Mouse (Mus musculus) midbrain, embryonic 14.5 days (tissue): ENCODE data around the gene 9930022D16Rik. TPM values are rescaled to one million over a fixed set of nuclear protein-coding genes. Genes with fewer than 3 reads are reported as not detected.

Source experiments
- ATAC-seq: fragments of 200-750 bp; cut with Nextera tagmentation; 2 replicates; pipeline ENCODE4 v1.8.0; 2017; ENCODE audit warnings: moderate number of reproducible peaks, moderate library complexity; ENCODE audit not compliant: low FRiP score, low TSS enrichment
- DNase-seq: peaks from one replicate; pipeline ENCODE4 v3.0.0-alpha.2; 2015
- H3K27ac ChIP-seq: fragments of 300-500 bp; sonication (generic); replicated peaks from 2 replicates; pipeline ENCODE4 v1.5.1; 2014; ENCODE audit warnings: mild to moderate bottlenecking, low read depth, low read length, moderate library complexity
- H3K27me3 ChIP-seq: fragments of 300-500 bp; sonication (generic); 2 replicates; pipeline ENCODE4 v1.6.1; 2014; ENCODE audit warnings: low read length, control low read depth, mixed read lengths; ENCODE audit not compliant: control insufficient read depth, insufficient read depth
- H3K36me3 ChIP-seq: fragments of 300-500 bp; sonication (generic); 2 replicates; pipeline ENCODE4 v1.6.1; 2014; ENCODE audit warnings: low read length, control low read depth; ENCODE audit not compliant: control insufficient read depth, insufficient read depth
- H3K4me1 ChIP-seq: fragments of 300-500 bp; sonication (generic); 2 replicates; pipeline ENCODE4 v1.6.1; 2014; ENCODE audit warnings: mild to moderate bottlenecking, antibody characterized with exemption, low read length, control low read depth; ENCODE audit not compliant: control insufficient read depth, insufficient read depth
- H3K4me2 ChIP-seq: fragments of 300-500 bp; sonication (generic); 2 replicates; pipeline ENCODE4 v1.6.1; 2014; ENCODE audit warnings: mild to moderate bottlenecking, low read length, moderate library complexity
- H3K4me3 ChIP-seq: fragments of 300-500 bp; sonication (generic); replicated peaks from 2 replicates; pipeline ENCODE4 v1.5.1; 2014; ENCODE audit warnings: low read depth, low read length
- H3K9ac ChIP-seq: fragments of 300-500 bp; sonication (generic); replicated peaks from 2 replicates; pipeline ENCODE4 v1.6.1; 2014; ENCODE audit warnings: mild to moderate bottlenecking, low read length, moderate library complexity
- H3K9me3 ChIP-seq: fragments of 300-500 bp; sonication (generic); 2 replicates; pipeline ENCODE4 v1.6.1; 2016; ENCODE audit warnings: low read length, control low read depth, mixed read lengths; ENCODE audit not compliant: control insufficient read depth
- WGBS: fragments of 180-500 bp; shearing (Covaris S2); extraction: QIAGEN DNeasy Blood & Tissue Kit; methylation state at CpG from one replicate; pipeline ENCODE4 v1.1.7; 2014; 5-methylcytosine and 5-hydroxymethylcytosine counted together
- polyA plus RNA-seq: library from polyadenylated mRNA; unstranded; fragments of >200 nt; fragmentation: Nextera tagmentation; extraction: Ambion mirVana; gene quantifications from 2 replicates; pipeline ENCODE4 v1.2.1, GENCODE M21; 2014

The 9930022D16Rik gene
- polyA plus RNA-seq, 1 experiment from 2014 or later = not detected

- no peak for DNase-seq
- no peak overlapping the region for H3K27ac ChIP-seq
- H3K4me2 ChIP-seq = no peak overlapping the region
- H3K4me1 ChIP-seq = peaks cover 9% of the 10 kb centered on the region
- peaks cover 54% of the 10 kb centered on the region for H3K36me3 ChIP-seq
- no peaks in the 10 kb centered on the region for H3K9me3 ChIP-seq
- no peak overlapping the region for H3K4me3 ChIP-seq
- no peak overlapping the region for H3K9ac ChIP-seq
- ATAC-seq = no peak
- 78% methylated on average over 7 of the region's 8 CpGs for WGBS
- no peaks in the 10 kb centered on the region for H3K27me3 ChIP-seq
Observed at GRCm38 (mm10) chr11:109436889-109437288, 23.2 kb downstream of the 9930022D16Rik start.

GRCm38 (mm10) chr11:109439209-109439608 lies 25.5 kb downstream of the 9930022D16Rik start:
- WGBS = 19% methylated on average over 5 of the region's 5 CpGs
- Histone ChIP-seq H3K9ac (peak overlapping the region; percentile 54; the same call in 1 of the 2 replicates), H3K4me3 (no peak overlapping the region), H3K4me1 (peaks cover 9% of the 10 kb centered on the region), H3K27me3 (no peaks in the 10 kb centered on the region), H3K4me2 (peak overlapping the region; percentile 74), H3K36me3 (peaks cover 41% of the 10 kb centered on the region), H3K27ac (no peak overlapping the region), H3K9me3 (no peaks in the 10 kb centered on the region)
- DNase-seq (peak; percentile 32), ATAC-seq (no peak; the same call in 1 of the 2 replicates)

GRCm38 (mm10) chr11:109439829-109440340 lies 26.2 kb downstream of the 9930022D16Rik start:
- Histone ChIP-seq H3K9ac (peak overlapping the region; percentile 54), H3K4me3 (peak overlapping the region; percentile 37), H3K27ac (0 out of 2 replicates have a peak overlapping the region, but pooled peaks have one; percentile 26), H3K9me3 (no peaks in the 10 kb centered on the region), H3K4me1 (peaks cover 9% of the 10 kb centered on the region), H3K27me3 (no peaks in the 10 kb centered on the region), H3K36me3 (peaks cover 34% of the 10 kb centered on the region), H3K4me2 (peak overlapping the region; percentile 74)
- ATAC-seq = 0 out of 2 replicates have a peak, but pooled peaks have one; percentile 27
- peak; percentile 78 for DNase-seq
- WGBS = 2% methylated on average over 32 of the region's 32 CpGs

- Histone ChIP-seq H3K27me3 (no peaks in the 10 kb centered on the region), H3K9ac (no peak overlapping the region), H3K27ac (no peak overlapping the region), H3K4me3 (no peak overlapping the region), H3K4me2 (peak overlapping the region; percentile 74; the same call in 1 of the 2 replicates), H3K4me1 (peaks cover 9% of the 10 kb centered on the region), H3K36me3 (peaks cover 26% of the 10 kb centered on the region), H3K9me3 (no peaks in the 10 kb centered on the region)
- ATAC-seq (no peak), DNase-seq (no peak)
- 63% methylated on average over 4 of the region's 4 CpGs for WGBS
Observed at GRCm38 (mm10) chr11:109440641-109441040, 26.9 kb downstream of the 9930022D16Rik start.

- DNase-seq = peak; percentile 55
- Histone ChIP-seq H3K4me1 (peaks cover 9% of the 10 kb centered on the region), H3K9me3 (no peaks in the 10 kb centered on the region), H3K9ac (no peak overlapping the region), H3K4me2 (no peak overlapping the region), H3K36me3 (peaks cover 21% of the 10 kb centered on the region), H3K4me3 (no peak overlapping the region), H3K27ac (no peak overlapping the region), H3K27me3 (no peaks in the 10 kb centered on the region)
- WGBS = 61% methylated on average over 3 of the region's 3 CpGs
- ATAC-seq = no peak
Observed at GRCm38 (mm10) chr11:109441119-109441518, 27.4 kb downstream of the 9930022D16Rik start.

GRCm38 (mm10) chr11:109442166-109442730 lies 28.5 kb downstream of the 9930022D16Rik start:
- DNase-seq (no peak), ATAC-seq (no peak)
- no peak overlapping the region for H3K4me3 ChIP-seq
- no peaks in the 10 kb centered on the region for H3K27me3 ChIP-seq
- H3K27ac ChIP-seq = no peak overlapping the region
- WGBS = 53% methylated on average over 5 of the region's 5 CpGs
- no peaks in the 10 kb centered on the region for H3K9me3 ChIP-seq
- H3K4me2 ChIP-seq = no peak overlapping the region
- H3K36me3 ChIP-seq = peaks cover 11% of the 10 kb centered on the region
- no peak overlapping the region for H3K9ac ChIP-seq
- H3K4me1 ChIP-seq = peaks cover 9% of the 10 kb centered on the region

- H3K4me2 ChIP-seq = no peak overlapping the region
- WGBS = 90% methylated on average over 8 of the region's 8 CpGs
- peaks cover 9% of the 10 kb centered on the region for H3K4me1 ChIP-seq
- no peak overlapping the region for H3K9ac ChIP-seq
- DNase-seq (no peak), ATAC-seq (no peak)
- H3K9me3 ChIP-seq = no peaks in the 10 kb centered on the region
- no peaks in the 10 kb centered on the region for H3K36me3 ChIP-seq
- H3K27ac ChIP-seq = no peak overlapping the region
- H3K27me3 ChIP-seq = no peaks in the 10 kb centered on the region
- no peak overlapping the region for H3K4me3 ChIP-seq
Observed at GRCm38 (mm10) chr11:109443468-109444263, 29.9 kb downstream of the 9930022D16Rik start.

GRCm38 (mm10) chr11:109444600-109444999 lies 30.9 kb downstream of the 9930022D16Rik start:
- Histone ChIP-seq H3K36me3 (no peaks in the 10 kb centered on the region), H3K27ac (no peak overlapping the region), H3K4me2 (no peak overlapping the region), H3K4me1 (peaks cover 8% of the 10 kb centered on the region), H3K9me3 (no peaks in the 10 kb centered on the region), H3K4me3 (no peak overlapping the region), H3K9ac (no peak overlapping the region), H3K27me3 (no peaks in the 10 kb centered on the region)
- DNase-seq (peak; percentile 49), ATAC-seq (no peak)
- WGBS = 49% methylated on average over 7 of the region's 7 CpGs
